Mouse (Mus musculus): ENCODE results near the gene Mrtfb. TPM values are rescaled to one million over a fixed set of nuclear protein-coding genes. Genes with fewer than 3 reads are reported as not detected.

Mrtfb gene
- polyA plus RNA-seq, 1 experiment: 67.5 TPM

DNA sequence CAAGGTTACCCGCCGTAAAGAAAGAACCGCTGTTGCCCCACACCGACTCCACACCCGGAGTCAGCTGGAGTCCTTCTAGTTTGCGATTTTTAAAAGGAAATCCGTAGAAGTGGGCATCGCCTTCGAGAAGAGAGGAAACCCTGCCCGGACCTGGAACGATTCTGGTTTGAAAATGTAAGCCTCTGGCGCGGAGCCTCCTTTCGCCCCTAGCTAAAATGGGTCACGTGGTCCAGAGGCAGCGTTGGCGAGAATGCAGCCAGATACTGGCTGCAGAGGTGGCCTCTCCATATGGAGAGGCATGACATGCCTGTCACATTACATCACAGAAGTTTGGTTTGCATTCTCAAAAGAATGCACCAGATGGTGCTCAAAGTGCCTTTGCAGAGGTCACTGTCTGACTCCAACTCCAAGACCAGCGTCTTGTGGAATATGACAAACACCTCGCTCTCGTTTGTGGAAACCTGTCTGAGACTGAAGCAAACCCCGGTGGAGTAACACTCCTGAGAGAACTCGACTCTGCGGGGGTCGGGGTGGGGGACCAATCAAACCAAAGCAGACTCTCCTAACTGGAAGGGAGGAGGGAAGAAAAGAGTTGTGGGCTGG lies 181.6 kb downstream of the Mrtfb start:
- Histone ChIP-seq H3K4me3 (ENCODE audit: insufficient read depth, low read length) (peak overlapping the region; percentile 64), H3K4me1 (ENCODE audit: control insufficient read depth, insufficient read depth, low read length) (no peaks in the 10 kb centered on the region), H3K27ac (ENCODE audit: insufficient read depth, low read length) (no peak overlapping the region)
- peak; percentile 25; the same call in 1 of the 2 replicates for TF ChIP-seq CTCF (IDR thresholded peaks at IDR 0.05; ENCODE audit: extremely low read depth, insufficient read depth, low read length)
- no peak for TF ChIP-seq POLR2A (IDR thresholded peaks at IDR 0.05; ENCODE audit: extremely low read depth, insufficient read depth, low read length)

DNA sequence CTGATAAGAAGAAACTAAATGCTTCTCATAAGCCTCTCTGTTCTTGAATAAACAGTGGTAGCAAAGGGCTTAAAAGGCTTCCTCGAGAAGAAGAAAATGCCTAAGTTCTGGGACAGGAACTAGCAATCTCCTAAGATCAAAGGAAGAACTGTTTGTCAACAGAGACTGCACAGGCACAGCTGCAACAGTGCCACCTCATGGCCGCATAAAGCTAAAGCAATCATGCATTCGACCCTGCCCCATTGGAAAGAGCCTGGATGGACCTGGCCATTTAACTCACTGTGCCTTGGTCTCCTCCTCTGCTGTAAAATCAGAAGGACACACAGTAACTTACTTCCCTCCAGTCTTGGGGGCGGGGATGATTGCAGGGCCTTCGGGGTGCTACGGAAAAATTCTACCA lies 184.2 kb downstream of the Mrtfb start:
- Histone ChIP-seq H3K4me1 (ENCODE audit: control insufficient read depth, insufficient read depth, low read length) (no peaks in the 10 kb centered on the region), H3K27ac (ENCODE audit: insufficient read depth, low read length) (no peak overlapping the region), H3K4me3 (ENCODE audit: insufficient read depth, low read length) (no peak overlapping the region)
- peak; percentile 82 for TF ChIP-seq CTCF (IDR thresholded peaks at IDR 0.05; ENCODE audit: extremely low read depth, insufficient read depth, low read length)
- no peak for TF ChIP-seq POLR2A (IDR thresholded peaks at IDR 0.05; ENCODE audit: extremely low read depth, insufficient read depth, low read length)

DNA sequence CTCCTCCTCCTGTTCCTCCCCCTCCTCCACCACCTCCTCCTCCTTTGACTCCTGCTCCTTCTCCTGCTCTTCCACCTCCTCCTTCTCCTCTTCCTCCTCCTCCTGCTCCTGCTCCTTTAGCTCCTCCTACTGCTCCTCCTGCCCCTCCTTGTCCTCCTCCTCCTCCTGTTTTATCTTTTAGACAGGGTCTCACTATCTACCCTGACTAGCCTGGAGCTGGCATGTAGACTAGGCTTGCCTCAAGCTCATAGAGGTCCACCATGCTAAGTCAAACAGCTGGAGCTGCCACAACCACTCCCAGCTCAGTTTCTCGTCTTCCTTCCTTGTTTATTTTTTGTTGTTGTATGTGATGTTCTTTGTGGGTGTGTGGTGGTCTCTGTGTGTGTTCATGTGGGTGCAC lies 187.5 kb downstream of the Mrtfb start:
- no peak overlapping the region for H3K27ac ChIP-seq (ENCODE audit: insufficient read depth, low read length)
- TF ChIP-seq POLR2A (IDR thresholded peaks at IDR 0.05; ENCODE audit: extremely low read depth, insufficient read depth, low read length) (no peak), CTCF (IDR thresholded peaks at IDR 0.05; ENCODE audit: extremely low read depth, insufficient read depth, low read length) (no peak)
- no peak overlapping the region for H3K4me3 ChIP-seq (ENCODE audit: insufficient read depth, low read length)
- peaks cover 2% of the 10 kb centered on the region; the same call in 1 of the 2 replicates for H3K4me1 ChIP-seq (ENCODE audit: control insufficient read depth, insufficient read depth, low read length)

GRCm38 (mm10) chr16:13445461-13445860 lies 189.2 kb downstream of the Mrtfb start:
- Histone ChIP-seq H3K27ac (ENCODE audit: insufficient read depth, low read length) (no peak overlapping the region), H3K4me1 (ENCODE audit: control insufficient read depth, insufficient read depth, low read length) (peaks cover 2% of the 10 kb centered on the region; the same call in 1 of the 2 replicates), H3K4me3 (ENCODE audit: insufficient read depth, low read length) (no peak overlapping the region)
- TF ChIP-seq CTCF (IDR thresholded peaks at IDR 0.05; ENCODE audit: extremely low read depth, insufficient read depth, low read length) (no peak), POLR2A (IDR thresholded peaks at IDR 0.05; ENCODE audit: extremely low read depth, insufficient read depth, low read length) (no peak)

DNA sequence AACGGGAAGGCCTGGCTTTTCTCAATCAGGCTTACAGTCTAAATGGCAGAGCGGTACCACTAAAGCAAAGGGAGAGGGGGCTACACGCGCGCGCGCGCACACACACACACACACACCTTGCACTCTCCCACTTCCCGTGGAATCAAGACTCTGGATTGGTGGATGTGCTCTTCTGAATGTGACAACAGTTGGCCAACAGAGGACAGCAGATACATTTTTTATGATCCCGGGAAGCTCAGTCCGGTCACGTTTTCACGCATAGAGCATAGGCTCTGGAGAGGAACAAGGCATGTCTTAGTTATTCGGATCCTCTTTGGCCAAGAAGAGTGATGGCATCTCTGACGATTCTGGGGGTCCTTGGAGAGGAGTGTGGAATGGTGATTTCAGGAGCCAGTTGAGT lies 190.2 kb downstream of the Mrtfb start:
- Histone ChIP-seq H3K4me3 (ENCODE audit: insufficient read depth, low read length) (peak overlapping the region; percentile 37; the same call in 1 of the 2 replicates), H3K27ac (ENCODE audit: insufficient read depth, low read length) (no peak overlapping the region)

DNA sequence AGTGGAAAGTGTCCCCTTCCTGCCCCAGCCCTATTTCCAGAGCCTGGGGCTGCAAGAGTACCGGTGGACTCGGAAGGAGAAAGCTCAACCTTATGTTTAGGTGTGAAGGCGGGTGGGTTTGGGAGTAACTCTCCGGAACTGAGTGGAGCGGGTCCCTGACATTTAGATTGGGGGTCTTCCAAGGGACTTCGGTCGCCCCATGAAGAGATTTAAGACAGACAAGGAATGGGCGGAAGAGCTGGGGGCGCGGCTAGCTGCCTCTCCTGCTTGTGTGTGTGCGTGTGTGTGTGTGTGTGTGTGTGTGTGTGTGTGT lies 190.6 kb downstream of the Mrtfb start:
- Histone ChIP-seq H3K4me3 (ENCODE audit: insufficient read depth, low read length) (peak overlapping the region; percentile 37; the same call in 1 of the 2 replicates), H3K27ac (ENCODE audit: insufficient read depth, low read length) (no peak overlapping the region), H3K4me1 (ENCODE audit: control insufficient read depth, insufficient read depth, low read length) (peaks cover 2% of the 10 kb centered on the region; the same call in 1 of the 2 replicates)
- TF ChIP-seq CTCF (IDR thresholded peaks at IDR 0.05; ENCODE audit: extremely low read depth, insufficient read depth, low read length): no peak
- TF ChIP-seq POLR2A (IDR thresholded peaks at IDR 0.05; ENCODE audit: extremely low read depth, insufficient read depth, low read length): no peak

More for the DNA sequence above, 190.2 kb downstream of the Mrtfb start:
- H3K4me1 ChIP-seq (ENCODE audit: control insufficient read depth, insufficient read depth, low read length): peaks cover 2% of the 10 kb centered on the region; the same call in 1 of the 2 replicates
- TF ChIP-seq CTCF (IDR thresholded peaks at IDR 0.05; ENCODE audit: extremely low read depth, insufficient read depth, low read length) (peak; percentile 63), POLR2A (IDR thresholded peaks at IDR 0.05; ENCODE audit: extremely low read depth, insufficient read depth, low read length) (no peak)

GRCm38 (mm10) chr16:13447284-13448050 lies 191.2 kb downstream of the Mrtfb start:
- 0 out of 2 replicates have a peak, but pooled peaks have one; percentile 17 for TF ChIP-seq POLR2A (IDR thresholded peaks at IDR 0.05; ENCODE audit: extremely low read depth, insufficient read depth, low read length)
- no peak for TF ChIP-seq CTCF (IDR thresholded peaks at IDR 0.05; ENCODE audit: extremely low read depth, insufficient read depth, low read length)
- H3K4me1 ChIP-seq (ENCODE audit: control insufficient read depth, insufficient read depth, low read length): peaks cover 2% of the 10 kb centered on the region; the same call in 1 of the 2 replicates
- no peak overlapping the region for H3K27ac ChIP-seq (ENCODE audit: insufficient read depth, low read length)
- H3K4me3 ChIP-seq (ENCODE audit: insufficient read depth, low read length): peak overlapping the region; percentile 37

DNA sequence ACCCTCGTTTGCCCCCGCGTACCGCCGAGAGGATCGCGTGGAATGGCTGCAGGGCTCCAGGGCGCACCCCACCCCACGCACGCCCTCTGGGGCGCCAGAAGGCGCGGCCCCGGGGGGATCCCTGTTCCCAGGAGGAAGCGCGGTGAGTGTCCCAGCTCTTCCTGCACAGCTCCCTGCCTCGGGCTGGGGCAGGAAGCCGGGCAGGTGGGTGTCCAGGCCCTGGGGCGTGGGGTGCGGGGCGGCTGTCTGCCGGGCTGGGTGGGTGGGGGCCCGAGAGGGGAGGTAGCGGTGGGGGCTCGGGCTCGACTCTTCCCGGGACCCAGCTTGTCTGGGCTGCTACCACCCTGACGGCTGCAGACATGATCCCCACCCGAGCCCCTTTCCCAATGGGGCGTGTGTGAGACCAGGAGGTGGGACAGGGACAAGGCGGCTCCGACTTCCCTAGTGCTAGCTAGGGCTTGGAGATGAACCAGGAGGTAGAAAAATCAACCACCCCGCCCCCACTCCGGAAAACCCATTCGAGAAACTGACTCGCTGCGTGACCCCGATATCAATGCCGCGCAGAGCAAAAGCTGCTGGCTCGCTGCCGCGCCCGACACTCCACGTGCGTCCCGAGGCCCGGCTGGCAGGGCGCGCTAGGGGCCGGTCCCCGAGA lies 191.9 kb downstream of the Mrtfb start:
- TF ChIP-seq POLR2A (IDR thresholded peaks at IDR 0.05; ENCODE audit: extremely low read depth, insufficient read depth, low read length): no peak
- no peak overlapping the region for H3K27ac ChIP-seq (ENCODE audit: insufficient read depth, low read length)
- H3K4me1 ChIP-seq (ENCODE audit: control insufficient read depth, insufficient read depth, low read length): peaks cover 2% of the 10 kb centered on the region; the same call in 1 of the 2 replicates
- peak overlapping the region; percentile 37 for H3K4me3 ChIP-seq (ENCODE audit: insufficient read depth, low read length)

DNA sequence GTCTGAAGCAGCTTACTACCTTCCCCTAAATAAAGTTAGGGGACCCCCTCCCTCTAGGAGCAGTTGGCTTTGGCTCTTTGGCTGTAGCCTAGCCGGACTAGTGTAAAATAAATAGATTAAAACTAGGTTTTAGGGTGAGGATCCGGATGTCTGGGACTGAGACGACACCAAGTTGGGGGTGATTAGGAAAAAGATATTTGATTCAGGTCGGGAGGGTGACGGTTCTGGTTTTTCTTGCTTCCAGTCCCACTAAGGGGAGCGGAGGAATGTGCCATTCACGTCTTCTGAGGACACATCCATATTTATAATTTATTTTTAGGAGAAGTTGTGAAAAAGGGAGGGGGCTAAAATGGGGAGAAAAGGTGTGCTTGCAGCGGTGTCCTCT lies 192.4 kb downstream of the Mrtfb start:
- TF ChIP-seq POLR2A (IDR thresholded peaks at IDR 0.05; ENCODE audit: extremely low read depth, insufficient read depth, low read length) (no peak), CTCF (IDR thresholded peaks at IDR 0.05; ENCODE audit: extremely low read depth, insufficient read depth, low read length) (no peak)
- H3K4me1 ChIP-seq (ENCODE audit: control insufficient read depth, insufficient read depth, low read length): peaks cover 2% of the 10 kb centered on the region; the same call in 1 of the 2 replicates
- H3K4me3 ChIP-seq (ENCODE audit: insufficient read depth, low read length): peak overlapping the region; percentile 37
- no peak overlapping the region for H3K27ac ChIP-seq (ENCODE audit: insufficient read depth, low read length)

All from cortical plate, adult 2 months (tissue).